Mouse (Mus musculus): ENCODE data around the gene Cds1.
"Not testable (repeated sequence)": the region's sequence is repeated elsewhere in the genome, so short reads cannot be mapped to it uniquely, and the experiment has no call there.

Gene Cds1

GRCm38 (mm10) chr5:101828932-101829331 is 64.0 kb downstream of the Cds1 start:
- no peak for DNase-seq (ENCODE audit: low read depth, low spot score)

DNA sequence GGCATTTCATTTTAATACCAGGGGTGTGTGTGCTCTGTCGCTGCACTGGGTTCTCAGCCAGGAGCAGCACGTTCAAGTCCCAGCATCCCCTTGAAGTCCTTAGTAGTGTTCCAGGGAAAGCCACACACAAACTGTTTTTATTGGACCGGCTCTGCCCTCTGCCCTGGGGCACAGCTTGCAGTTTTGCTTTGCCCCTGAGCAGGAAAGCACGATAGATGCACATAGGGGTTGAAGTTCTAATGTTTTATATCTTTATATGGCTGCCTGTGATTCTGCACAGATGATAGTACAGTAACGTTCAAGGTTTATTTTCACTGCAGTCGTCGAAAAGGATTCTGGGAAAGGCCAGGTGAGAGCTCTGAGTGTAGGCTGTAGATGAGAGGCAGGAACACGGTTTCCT is 65.2 kb downstream of the Cds1 start:
- DNase-seq (ENCODE audit: low read depth, low spot score) = no peak

- no peak for DNase-seq (ENCODE audit: low read depth, low spot score)
These were observed 67.1 kb downstream of the Cds1 start for GRCm38 (mm10) chr5:101832042-101832441.

DNA sequence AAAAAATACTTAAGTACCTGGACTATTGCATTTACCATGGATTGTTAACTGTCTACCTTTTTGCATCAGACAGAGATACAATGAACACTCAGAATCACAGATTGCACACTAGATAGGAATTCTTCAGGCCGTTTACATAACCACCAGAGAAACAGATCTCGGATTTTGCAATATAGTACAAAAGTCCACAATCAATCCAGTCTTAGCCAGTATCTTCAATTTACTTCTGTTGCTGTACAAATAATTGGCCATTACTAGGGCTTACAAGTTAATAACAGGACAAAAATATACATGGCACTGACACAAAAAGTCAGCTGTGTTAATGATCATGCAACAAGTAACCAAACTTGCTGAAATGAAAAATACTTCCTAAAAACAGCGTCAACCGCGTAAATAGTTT is 68.1 kb downstream of the Cds1 start:
- no peak for DNase-seq (ENCODE audit: low read depth, low spot score)

GRCm38 (mm10) chr5:101833875-101834274 is 68.9 kb downstream of the Cds1 start:
- DNase-seq (ENCODE audit: low read depth, low spot score) = no peak

DNA sequence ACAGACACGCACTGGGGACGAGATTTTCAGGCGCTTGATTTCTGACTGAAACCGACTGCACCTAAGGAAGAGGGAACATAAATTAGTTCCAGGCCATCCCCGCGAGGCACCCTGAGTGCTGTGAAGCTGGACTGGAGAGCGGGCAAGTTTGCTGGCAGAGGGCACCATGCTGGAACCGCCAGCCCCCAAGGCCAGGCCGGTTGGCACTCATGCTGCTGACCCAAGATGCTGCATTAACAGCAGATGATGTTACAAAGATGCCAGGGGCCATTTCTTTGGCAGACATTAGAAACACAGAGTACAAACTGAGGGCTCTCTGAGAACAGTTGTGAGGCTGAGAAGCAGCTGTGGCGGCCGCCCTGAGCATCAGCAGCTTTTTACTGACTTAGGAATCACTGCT is 71.3 kb downstream of the Cds1 start:
- DNase-seq (ENCODE audit: low read depth, low spot score) = no peak

DNA sequence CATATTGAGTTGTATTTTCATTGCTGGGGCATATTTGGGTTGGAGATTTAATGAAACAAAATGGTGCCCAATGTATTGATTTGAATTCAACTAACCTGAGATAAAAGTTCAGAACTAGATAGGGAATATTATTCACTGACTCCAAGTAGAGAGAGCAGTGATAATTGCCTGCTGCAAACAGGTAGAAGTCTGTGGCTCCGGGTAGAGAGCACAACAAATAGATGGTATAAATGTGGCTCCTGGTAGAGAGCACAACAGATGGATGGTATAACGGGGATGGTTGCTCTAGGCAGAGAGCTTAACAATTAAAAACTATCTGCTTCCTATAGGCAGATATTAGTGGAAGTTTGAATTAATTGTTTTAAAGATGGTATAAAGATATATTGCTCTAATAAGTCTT is 72.7 kb downstream of the Cds1 start:
- DNase-seq (ENCODE audit: low read depth, low spot score) = not testable (repeated sequence)

GRCm38 (mm10) chr5:101840476-101840875 is 75.5 kb downstream of the Cds1 start:
- DNase-seq (ENCODE audit: low read depth, low spot score) = no peak

- no peak for DNase-seq (ENCODE audit: low read depth, low spot score)
These were observed 80.1 kb downstream of the Cds1 start for GRCm38 (mm10) chr5:101845011-101845410.

GRCm38 (mm10) chr5:101845930-101846329 is 81.0 kb downstream of the Cds1 start:
- no peak for DNase-seq (ENCODE audit: low read depth, low spot score)

- no peak for DNase-seq (ENCODE audit: low read depth, low spot score)
These were observed 82.4 kb downstream of the Cds1 start for GRCm38 (mm10) chr5:101847323-101847722.

- DNase-seq (ENCODE audit: low read depth, low spot score) = no peak
These were observed 82.8 kb downstream of the Cds1 start for GRCm38 (mm10) chr5:101847762-101848161.

- no peak for DNase-seq (ENCODE audit: low read depth, low spot score)
These were observed 86.2 kb downstream of the Cds1 start for GRCm38 (mm10) chr5:101851133-101851532.

DNA sequence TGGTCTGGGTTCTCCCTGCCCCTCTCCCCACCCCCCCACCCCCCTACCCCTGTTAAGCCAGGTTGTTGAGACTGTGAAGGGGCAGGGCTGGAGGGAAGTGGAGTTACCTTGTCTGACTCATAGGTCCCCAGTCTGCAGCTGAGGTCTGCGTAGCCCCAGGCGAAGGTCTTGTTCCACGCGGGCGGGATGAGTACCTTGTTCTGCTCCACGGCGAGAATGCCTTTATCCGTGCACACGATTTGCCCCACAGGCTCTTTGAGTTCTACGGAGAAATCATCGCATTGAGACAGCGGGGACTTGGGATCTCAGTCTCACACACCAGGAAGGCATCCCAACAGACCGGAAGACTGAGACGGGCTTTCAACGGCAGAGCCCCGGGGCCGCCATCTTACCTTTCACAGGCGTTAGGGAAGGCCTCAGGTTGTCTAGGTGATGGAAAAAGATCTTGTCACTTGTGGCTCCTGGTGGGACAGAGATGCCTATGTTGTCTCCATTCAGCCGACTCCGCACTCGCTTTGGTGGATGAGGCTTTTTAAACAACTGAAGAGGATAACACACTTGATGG is 87.3 kb downstream of the Cds1 start:
- DNase-seq (ENCODE audit: low read depth, low spot score) = no peak

GRCm38 (mm10) chr5:101854100-101854499 is 89.2 kb downstream of the Cds1 start:
- DNase-seq (ENCODE audit: low read depth, low spot score) = no peak

DNA sequence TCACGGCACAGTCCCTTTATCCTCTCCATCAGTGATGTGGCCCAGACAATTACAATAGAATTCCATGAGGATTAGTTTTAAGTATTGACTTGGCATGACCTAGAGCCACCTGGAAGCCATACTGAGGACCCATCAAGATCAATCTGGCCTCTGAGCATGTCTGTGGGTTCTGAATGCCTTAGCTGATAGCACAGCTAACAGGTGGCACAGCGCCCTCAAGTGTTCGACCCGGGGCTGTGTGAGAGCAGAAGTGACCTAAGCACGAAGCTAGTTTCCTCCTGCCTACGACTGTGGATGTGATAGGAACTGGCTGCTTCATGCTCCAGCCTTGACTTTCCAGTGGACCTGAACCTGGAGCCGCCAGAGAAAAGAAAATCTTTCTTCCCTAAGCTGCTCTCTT is 89.7 kb downstream of the Cds1 start:
- DNase-seq (ENCODE audit: low read depth, low spot score) = no peak

GRCm38 (mm10) chr5:101855475-101855874 is 90.5 kb downstream of the Cds1 start:
- no peak for DNase-seq (ENCODE audit: low read depth, low spot score)

- DNase-seq (ENCODE audit: low read depth, low spot score) = no peak
These were observed 94.0 kb downstream of the Cds1 start for GRCm38 (mm10) chr5:101858891-101859436.

DNA sequence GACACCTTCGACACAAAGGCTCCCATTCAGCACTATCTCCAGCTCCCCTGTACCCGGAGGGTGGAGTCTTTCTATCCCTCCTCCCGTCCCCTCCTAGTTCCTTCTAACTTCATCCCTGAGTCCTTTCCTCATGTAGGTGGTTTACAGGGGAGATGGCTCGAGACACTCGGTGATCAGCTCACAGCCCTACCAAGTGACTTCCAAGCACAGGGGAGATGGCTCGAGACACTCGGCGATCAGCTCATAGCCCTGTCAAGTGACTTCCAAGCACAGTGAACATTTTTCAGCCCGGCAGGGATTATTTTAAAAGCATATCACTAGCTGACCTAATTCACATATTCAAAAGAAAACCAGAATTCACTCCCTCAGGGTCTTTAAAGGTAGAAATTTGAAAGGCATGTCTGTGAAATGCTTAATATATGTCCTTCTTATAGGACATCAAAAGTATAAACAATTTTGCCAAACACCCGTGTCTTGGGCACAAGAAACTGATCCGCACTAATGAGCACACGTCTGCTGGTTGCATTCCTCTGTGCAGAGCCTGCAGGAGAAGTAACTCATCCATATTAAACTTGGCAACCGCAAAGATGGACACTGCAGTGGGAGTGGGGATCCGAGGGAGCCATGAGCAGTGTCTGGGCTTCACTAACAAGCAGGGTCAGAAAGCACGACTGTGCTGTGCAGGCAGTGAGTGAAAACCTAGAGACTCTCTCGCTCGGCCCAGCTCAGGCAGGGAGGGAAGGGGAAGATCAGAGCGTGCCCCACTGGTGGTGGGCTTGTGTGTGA is 97.0 kb downstream of the Cds1 start:
- DNase-seq (ENCODE audit: low read depth, low spot score) = no peak

- DNase-seq (ENCODE audit: low read depth, low spot score) = no peak
These were observed 97.7 kb downstream of the Cds1 start for GRCm38 (mm10) chr5:101862651-101863050.

- no peak for DNase-seq (ENCODE audit: low read depth, low spot score)
These were observed 99.0 kb downstream of the Cds1 start for GRCm38 (mm10) chr5:101863946-101864345.

GRCm38 (mm10) chr5:101866722-101867121 is 101.8 kb downstream of the Cds1 start:
- DNase-seq (ENCODE audit: low read depth, low spot score) = no peak
